Mouse (Mus musculus) liver, embryonic 14.5 days (tissue): ENCODE measurements around the gene Morc2a. TPM values are rescaled to one million over a fixed set of nuclear protein-coding genes. Genes with fewer than 3 reads are reported as not detected.
"Not testable (repeated sequence)": the region's sequence is repeated elsewhere in the genome, so short reads cannot be mapped to it uniquely, and the experiment has no call there.

Experiments
- ATAC-seq: fragments of 200-750 bp; cut with Nextera tagmentation; 2 replicates; pipeline ENCODE4 v1.8.0; 2017; ENCODE audit warnings: moderate number of reproducible peaks, mild to moderate bottlenecking, moderate library complexity; ENCODE audit not compliant: insufficient read depth
- DNase-seq, 3 experiments: peaks; one replicate each; pipeline ENCODE4 v3.0.0-alpha.2; 2012 to 2013; ENCODE audit warnings: low read depth in 3 of 3, low spot score in 3 of 3
- H3K27ac ChIP-seq: fragments of 300-500 bp; sonication (generic); 2 replicates; pipeline ENCODE4 v1.5.1; 2014; ENCODE audit warnings: moderate library complexity, mild to moderate bottlenecking, control low read depth, inconsistent platforms
- H3K27me3 ChIP-seq: fragments of 300-500 bp; sonication (generic); 2 replicates; pipeline ENCODE4 v1.6.1; 2014; ENCODE audit warnings: mild to moderate bottlenecking, low read length, moderate library complexity; ENCODE audit not compliant: control insufficient read depth, insufficient read depth
- H3K36me3 ChIP-seq: fragments of 300-500 bp; sonication (generic); replicated peaks from 2 replicates; pipeline ENCODE4 v1.6.1; 2014; ENCODE audit warnings: low read depth; ENCODE audit not compliant: control insufficient read depth, insufficient read depth
- H3K4me1 ChIP-seq, 2 experiments: fragments of 200-500 bp in 1 of 2; fragments of 300-500 bp in 1 of 2; sonication (generic) in 1 of 2; replicated peaks; 2 replicates each; pipeline ENCODE4 v1.6.1; 2012 to 2014; ENCODE audit warnings: antibody characterized with exemption in 1 of 2, inconsistent platforms in 1 of 2, low read length in 1 of 2; ENCODE audit not compliant: control insufficient read depth in 2 of 2, insufficient read depth in 2 of 2
- H3K4me2 ChIP-seq: fragments of 300-500 bp; sonication (generic); 2 replicates; pipeline ENCODE4 v1.6.1; 2014; ENCODE audit warnings: low read depth, mild to moderate bottlenecking, control low read depth, moderate library complexity
- H3K4me3 ChIP-seq, 2 experiments: fragments of 200-500 bp in 1 of 2; fragments of 300-500 bp in 1 of 2; sonication (generic) in 1 of 2; 2 replicates each; pipeline ENCODE4 v1.5.1; 2012 to 2014; ENCODE audit warnings: low read depth in 2 of 2, low read length in 2 of 2, mild to moderate bottlenecking in 2 of 2, control low read depth in 1 of 2, inconsistent platforms in 1 of 2, moderate library complexity in 1 of 2; ENCODE audit not compliant: insufficient read depth in 1 of 2
- H3K9ac ChIP-seq: fragments of 300-500 bp; sonication (generic); replicated peaks from 2 replicates; pipeline ENCODE4 v1.6.1; 2014; ENCODE audit warnings: mild to moderate bottlenecking, control low read depth, moderate library complexity
- H3K9me3 ChIP-seq: fragments of 300-500 bp; sonication (generic); 2 replicates; pipeline ENCODE4 v1.6.1; 2016; ENCODE audit warnings: low read length, mixed read lengths; ENCODE audit not compliant: control insufficient read depth
- CTCF ChIP-seq: IDR thresholded peaks from 2 replicates; pipeline ENCODE4 v1.5.1; 2016; ENCODE audit warnings: antibody characterized with exemption, low read depth, control low read depth
- EP300 ChIP-seq: IDR thresholded peaks from 2 replicates; pipeline ENCODE4 v1.6.1; 2016; ENCODE audit warnings: antibody characterized with exemption, low read depth
- WGBS: fragments of 180-500 bp; shearing (Covaris S2); extraction: QIAGEN DNeasy Blood & Tissue Kit; methylation state at CpG from one replicate; pipeline ENCODE4 v1.1.7; 2014; ENCODE audit not compliant: insufficient replicate concordance; 5-methylcytosine and 5-hydroxymethylcytosine counted together
- polyA plus RNA-seq, 2 experiments: library from polyadenylated mRNA; depleted of rRNA in 1 of 2; stranded (reverse) in 1 of 2; unstranded in 1 of 2; fragments of >200 nt; fragmentation: Nextera tagmentation in 1 of 2; extraction: Ambion mirVana in 1 of 2; gene quantifications; 2 replicates each; pipeline versions ENCODE4 v1.2.1 to v1.2.3; 2012 to 2014

Morc2a gene
- polyA plus RNA-seq, 2 experiments: 3.2 to 5.6 TPM

DNA sequence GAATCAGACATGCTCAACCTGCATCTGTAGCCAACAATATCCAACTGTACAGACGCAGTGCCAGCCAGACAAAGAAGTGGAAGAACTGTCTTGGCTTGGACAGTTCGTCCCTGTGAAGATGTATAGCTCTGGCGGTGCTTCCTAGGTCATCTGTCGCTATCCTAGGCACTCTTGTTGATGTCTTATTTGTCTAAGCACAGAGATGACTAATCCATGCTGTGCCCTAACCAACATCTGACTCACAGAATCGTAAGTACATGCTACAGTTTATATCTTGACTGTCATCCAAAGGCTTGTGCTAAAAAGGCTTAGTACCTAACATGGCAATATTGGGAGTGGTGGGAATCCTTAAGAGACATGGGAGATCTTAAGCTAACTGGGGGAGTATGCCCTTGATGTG lies 26.2 kb upstream of the Morc2a start:
- DNase-seq (no peak), ATAC-seq (no peak)
- no peak overlapping the region for H3K4me2 ChIP-seq
- H3K36me3 ChIP-seq: no peaks in the 10 kb centered on the region
- no peaks in the 10 kb centered on the region for H3K4me1 ChIP-seq
- no peaks in the 10 kb centered on the region for H3K9me3 ChIP-seq
- no peak overlapping the region for H3K9ac ChIP-seq
- H3K27ac ChIP-seq: no peak overlapping the region
- H3K27me3 ChIP-seq: no peaks in the 10 kb centered on the region
- no peak overlapping the region for H3K4me3 ChIP-seq
- TF ChIP-seq CTCF: no peak
- no peak for TF ChIP-seq EP300
- 57% methylated on average over 5 of the region's 5 CpGs for WGBS

DNA sequence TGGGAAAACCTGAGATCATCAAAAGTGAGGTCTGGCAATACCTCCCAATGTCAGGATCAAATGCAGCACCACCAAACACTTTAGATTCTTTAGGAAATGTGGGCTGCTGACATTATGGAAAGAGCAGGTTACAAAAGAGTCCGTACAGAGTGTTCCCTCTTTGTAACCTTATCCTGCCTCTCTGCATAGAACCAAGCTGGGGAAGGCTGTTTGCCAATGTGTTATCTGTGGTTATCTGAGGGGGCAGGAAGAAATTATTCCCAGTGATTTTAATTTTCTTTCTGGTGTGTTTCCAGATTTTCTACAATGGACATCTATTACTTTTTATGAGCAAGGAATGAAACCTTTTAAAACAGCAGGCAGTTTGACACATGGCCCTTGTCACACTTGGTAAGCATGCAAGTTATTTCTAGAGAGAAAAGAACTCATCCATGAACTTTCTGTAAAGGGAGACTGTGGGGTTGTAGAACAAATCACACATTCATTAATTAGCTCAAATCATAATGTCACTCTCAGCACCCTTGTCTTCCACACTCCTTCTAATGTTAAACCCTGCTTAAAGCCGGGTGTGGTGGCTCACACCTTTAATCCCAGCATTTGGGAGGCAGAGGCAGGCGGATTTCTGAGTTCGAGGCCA lies 24.5 kb upstream of the Morc2a start:
- no peak for ATAC-seq
- no peak overlapping the region for H3K4me2 ChIP-seq
- no peak overlapping the region for H3K27ac ChIP-seq
- H3K9me3 ChIP-seq: no peaks in the 10 kb centered on the region
- 51% methylated on average over 4 of the region's 4 CpGs for WGBS
- no peak overlapping the region for H3K4me3 ChIP-seq
- H3K4me1 ChIP-seq: no peaks in the 10 kb centered on the region
- TF ChIP-seq CTCF (no peak), EP300 (no peak)
- DNase-seq: no peak
- no peaks in the 10 kb centered on the region for H3K36me3 ChIP-seq
- peaks cover 13% of the 10 kb centered on the region for H3K27me3 ChIP-seq
- no peak overlapping the region for H3K9ac ChIP-seq

DNA sequence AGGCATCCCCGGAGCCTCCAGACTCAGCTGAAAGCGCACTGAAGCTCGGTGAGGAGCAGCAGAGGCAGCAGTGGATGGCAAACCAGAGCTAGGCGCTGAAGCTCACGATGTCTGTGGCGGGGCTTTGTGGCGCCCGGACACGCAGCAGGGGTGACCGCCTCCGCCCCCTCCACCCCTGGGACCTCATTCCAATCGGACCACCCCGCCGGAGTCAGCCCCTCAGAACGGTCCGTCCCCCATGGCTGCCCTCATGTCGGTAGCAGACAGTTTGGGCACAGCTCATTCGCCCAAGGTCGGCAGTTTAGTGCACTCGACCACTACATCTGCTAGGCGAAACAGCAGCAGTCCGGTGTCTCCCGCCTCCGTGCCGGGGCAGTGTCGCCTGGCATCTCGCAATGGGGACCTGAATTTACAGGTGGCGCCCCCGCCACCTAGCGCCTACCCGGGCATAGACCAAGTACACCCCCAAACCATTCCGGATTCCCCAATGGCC lies 19.9 kb upstream of the Morc2a start:
- peaks cover 14% of the 10 kb centered on the region for H3K27me3 ChIP-seq
- WGBS: 3% methylated on average over 32 of the region's 32 CpGs
- TF ChIP-seq EP300 (no peak), CTCF (no peak)
- H3K36me3 ChIP-seq: no peaks in the 10 kb centered on the region
- no peak overlapping the region for H3K27ac ChIP-seq
- no peaks in the 10 kb centered on the region for H3K4me1 ChIP-seq
- DNase-seq (no peak), ATAC-seq (no peak)
- H3K4me3 ChIP-seq: peak overlapping the region; percentile 7 to 23; a peak in 1 of 4 replicates
- H3K9me3 ChIP-seq: no peaks in the 10 kb centered on the region
- peak overlapping the region; percentile 42 for H3K4me2 ChIP-seq
- no peak overlapping the region for H3K9ac ChIP-seq

DNA sequence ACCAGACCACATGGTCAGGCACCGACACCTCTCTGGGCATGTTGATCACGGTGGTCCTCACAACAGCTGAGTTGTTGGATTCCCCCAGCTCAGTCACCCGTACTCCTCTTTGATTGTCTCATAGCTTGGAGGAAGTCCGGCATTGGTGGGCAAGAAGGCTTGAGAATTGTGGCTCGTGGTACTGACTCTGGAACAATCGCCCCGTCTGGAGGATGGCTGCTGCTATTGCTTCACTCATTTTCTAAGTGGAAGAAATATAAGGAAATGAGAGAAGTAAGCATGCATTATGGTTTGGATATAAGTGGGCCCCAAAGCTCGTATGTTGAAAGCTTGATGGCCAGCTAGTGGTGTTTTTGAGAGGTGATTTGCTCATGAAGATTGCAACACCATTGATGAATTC lies 15.7 kb upstream of the Morc2a start:
- not testable (repeated sequence) for H3K36me3 ChIP-seq, H3K27ac ChIP-seq, H3K4me2 ChIP-seq, H3K9ac ChIP-seq, DNase-seq, H3K4me3 ChIP-seq, ATAC-seq, H3K4me1 ChIP-seq, H3K9me3 ChIP-seq
- peaks cover 13% of the 10 kb centered on the region for H3K27me3 ChIP-seq
- 67% methylated on average over 8 of the region's 8 CpGs for WGBS

DNA sequence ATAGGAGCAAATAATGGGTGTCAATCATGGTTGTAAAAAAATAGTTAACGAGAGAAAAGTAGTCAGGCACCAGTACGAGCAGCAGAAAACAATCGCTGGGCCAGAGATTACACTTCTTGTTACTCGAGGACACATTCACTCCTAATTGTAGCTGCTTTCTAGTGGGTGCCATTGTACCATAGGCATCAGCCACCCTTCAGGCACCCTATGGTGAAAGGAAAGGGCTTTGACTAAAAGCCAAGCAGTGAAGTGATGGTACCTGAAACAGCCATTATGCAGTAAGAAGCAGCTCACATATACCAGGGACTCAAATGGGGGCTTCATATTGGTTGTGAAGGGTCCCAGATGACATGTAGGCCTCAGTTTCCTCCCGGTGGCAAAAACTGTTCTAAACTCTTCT lies 1.3 kb upstream of the Morc2a start:
- TF ChIP-seq EP300 (no peak), CTCF (no peak)

More for the DNA sequence above, 1.3 kb upstream of the Morc2a start:
- Histone ChIP-seq H3K36me3 (peaks cover 33% of the 10 kb centered on the region), H3K9me3 (peaks cover 3% of the 10 kb centered on the region; the same call in 1 of the 2 replicates), H3K27ac (no peak overlapping the region), H3K4me3 (peak overlapping the region; percentile 85 to 94), H3K9ac (peak overlapping the region; percentile 96), H3K4me2 (peak overlapping the region; percentile 74), H3K27me3 (no peaks in the 10 kb centered on the region), H3K4me1 (peaks cover 9% of the 10 kb centered on the region in 2 experiments)
- WGBS: 73% methylated on average over 5 of the region's 5 CpGs
- no peak for DNase-seq
- ATAC-seq: no peak
